Mouse (Mus musculus) neutrophil, adult 5-6 weeks (primary cell): ENCODE results near the gene Fam181a. TPM values are rescaled to one million over a fixed set of nuclear protein-coding genes. Genes with fewer than 3 reads are reported as not detected.

ENCODE experiments used
- ATAC-seq: fragments of 151-379, 151-347 bp; 2 replicates; pipeline ENCODE4 v1.8.0; 2017; ENCODE audit warnings: mild to moderate bottlenecking, moderate TSS enrichment; ENCODE audit not compliant: insufficient number of reproducible peaks, poor library complexity, low FRiP score, severe bottlenecking; ENCODE audit errors: extremely low read depth
- total RNA-seq: library from RNA; stranded (forward); fragments of 200-1000 nt; gene quantifications from 2 replicates; pipeline ENCODE4 v1.2.3, GENCODE M21; 2017

Fam181a gene
- total RNA-seq, 1 experiment from 2014 or later: not detected

DNA sequence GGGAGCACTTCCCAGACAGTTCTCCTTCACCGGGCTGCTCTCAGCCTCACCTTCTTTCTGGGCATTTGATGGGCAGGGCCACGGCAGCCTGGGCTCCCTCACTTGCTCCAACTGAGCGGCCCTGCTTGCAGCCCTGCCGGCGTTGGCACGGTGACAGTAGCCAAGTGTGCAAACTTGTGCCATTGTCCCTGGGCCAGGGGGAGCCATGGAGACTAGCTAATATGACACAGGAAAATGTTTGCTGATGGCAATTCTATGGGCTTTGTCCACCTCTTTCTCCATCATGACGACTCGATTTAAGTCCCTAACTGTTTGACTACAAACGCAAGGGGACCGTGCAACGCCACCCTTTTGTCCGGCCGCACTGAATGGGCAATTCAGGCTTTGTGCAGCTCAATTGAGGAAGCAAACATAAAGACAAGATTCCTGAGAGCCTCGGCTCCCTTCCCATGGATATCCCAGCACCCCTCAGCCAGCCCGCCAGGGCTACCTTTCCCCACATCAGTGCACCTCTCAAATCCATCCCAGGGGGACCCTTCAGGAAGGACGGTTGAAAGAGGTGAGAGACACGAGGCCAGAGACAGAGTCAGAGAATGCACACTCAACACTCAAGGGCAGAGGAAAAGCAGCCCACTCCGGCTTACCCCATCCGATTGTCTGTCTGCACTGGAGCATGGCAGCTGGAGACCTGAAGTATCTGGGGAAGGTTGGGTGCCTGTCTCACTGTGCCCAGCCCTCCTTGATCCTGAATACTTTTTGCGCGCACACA lies 3.3 kb downstream of the Fam181a start:
- no peak for ATAC-seq

DNA sequence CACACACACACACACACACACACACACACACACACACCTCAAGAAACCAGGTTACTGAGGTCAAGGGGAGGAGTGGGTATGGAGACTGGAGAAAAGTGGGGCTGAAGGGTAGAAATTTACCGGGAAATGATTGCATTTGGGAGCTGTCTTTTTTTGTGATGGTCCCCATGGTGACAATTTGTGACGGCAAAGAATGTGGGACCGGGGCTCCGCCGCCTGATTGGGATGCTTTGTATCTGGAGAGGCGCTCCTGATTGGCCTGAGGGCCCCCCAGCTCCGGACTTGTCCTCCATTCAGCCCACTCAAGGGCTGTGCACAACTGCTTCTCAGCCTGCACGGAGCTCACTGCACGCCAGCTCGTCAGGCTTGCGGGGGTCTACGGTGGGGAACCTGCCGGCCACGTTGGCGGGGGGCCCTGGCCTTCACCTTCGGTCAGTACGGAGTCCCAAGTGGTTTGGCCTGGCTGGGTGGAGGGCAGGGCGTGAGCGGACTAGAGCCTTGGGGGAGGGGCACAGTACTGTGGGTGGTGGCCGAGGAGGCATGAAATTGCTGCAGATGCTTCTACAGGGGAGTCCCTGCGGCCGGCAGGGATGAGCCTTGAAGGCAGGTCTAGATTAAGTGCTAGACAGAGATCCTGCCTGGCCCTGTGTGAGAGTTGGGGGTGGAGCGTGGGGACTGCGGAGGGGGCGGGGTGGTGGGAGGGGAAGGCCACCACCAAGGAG lies 4.0 kb downstream of the Fam181a start:
- no peak for ATAC-seq

- ATAC-seq: no peak
Observed at GRCm38 (mm10) chr12:103315831-103316545, 5.2 kb downstream of the Fam181a start.

DNA sequence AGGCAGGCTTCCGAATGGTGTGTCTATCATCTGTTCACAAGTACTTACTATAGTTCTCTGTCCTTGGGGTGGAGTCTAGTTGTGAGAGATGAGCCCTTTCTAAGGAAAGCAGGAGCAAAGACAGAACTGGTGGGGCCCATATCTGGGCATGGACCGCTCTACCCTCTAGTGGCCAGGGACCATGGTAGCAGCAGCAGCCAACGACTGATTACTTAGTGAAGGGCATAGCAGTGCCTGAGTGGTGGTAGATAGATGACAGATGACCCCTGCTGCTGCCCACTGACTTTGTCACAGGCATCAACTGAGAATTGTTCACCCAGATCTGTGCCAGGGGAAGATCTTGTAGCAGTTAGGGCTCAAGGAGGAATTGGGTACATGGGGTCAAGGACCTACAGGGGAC lies 12.0 kb downstream of the Fam181a start:
- peak; percentile 27; the same call in 1 of the 2 replicates for ATAC-seq

GRCm38 (mm10) chr12:103325156-103325857 lies 14.5 kb downstream of the Fam181a start:
- ATAC-seq: peak; percentile 94

DNA sequence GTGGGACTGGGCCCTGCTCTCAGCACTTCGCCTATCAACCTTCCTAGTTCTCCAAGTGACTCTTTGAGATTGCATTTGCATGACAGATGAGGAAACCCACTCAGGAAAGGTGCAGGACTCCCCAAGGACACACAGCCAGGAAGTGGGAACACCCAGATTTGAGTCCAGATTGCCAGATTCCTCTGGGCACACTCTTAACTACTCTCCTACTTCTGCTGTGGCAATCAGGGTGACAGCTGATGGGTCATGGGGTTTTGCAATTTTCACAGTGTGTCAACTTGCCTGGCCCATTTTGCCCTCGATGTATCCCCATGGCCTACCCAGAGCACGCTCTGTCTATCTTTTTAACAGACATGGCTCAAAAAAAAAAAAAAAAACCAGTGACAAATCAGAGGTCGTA lies 15.8 kb downstream of the Fam181a start:
- no peak for ATAC-seq

- no peak for ATAC-seq
Observed at GRCm38 (mm10) chr12:103327107-103327506, 16.3 kb downstream of the Fam181a start.

DNA sequence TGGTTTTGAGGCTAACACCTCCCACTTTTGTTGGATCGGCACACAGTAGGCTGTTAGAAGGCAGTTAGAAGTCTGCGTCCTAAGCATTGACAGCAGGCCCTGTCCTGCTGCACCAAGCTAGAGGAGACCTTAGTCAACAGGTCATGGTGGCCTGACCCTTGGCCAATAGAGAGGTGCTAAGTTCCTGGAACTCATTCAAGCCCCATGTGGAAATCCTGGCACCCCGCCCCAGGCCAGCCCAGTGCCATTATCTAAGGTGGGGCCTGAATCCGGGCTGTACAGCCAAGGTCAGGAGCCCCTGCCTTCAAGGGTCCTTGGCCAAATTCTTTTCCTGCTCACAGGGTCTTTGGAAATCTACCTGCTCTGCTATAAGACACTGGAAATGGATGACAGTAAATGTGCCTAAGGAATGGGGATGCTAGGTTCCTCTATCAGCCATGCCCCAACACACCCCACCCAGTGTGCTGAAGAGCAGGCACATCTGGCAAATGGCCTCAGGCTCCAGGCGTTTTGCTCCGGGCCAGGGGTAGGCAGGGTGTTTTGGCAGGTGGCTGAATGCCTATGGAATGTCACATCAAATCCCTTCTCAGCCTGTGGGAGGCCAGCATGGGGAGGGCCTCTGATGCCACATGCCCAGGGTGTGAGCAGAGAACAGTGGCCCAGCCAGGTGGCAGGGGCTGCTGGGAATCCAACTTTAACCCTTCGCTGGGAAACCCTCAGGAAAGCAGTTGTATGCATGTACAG lies 17.8 kb downstream of the Fam181a start:
- ATAC-seq: no peak

DNA sequence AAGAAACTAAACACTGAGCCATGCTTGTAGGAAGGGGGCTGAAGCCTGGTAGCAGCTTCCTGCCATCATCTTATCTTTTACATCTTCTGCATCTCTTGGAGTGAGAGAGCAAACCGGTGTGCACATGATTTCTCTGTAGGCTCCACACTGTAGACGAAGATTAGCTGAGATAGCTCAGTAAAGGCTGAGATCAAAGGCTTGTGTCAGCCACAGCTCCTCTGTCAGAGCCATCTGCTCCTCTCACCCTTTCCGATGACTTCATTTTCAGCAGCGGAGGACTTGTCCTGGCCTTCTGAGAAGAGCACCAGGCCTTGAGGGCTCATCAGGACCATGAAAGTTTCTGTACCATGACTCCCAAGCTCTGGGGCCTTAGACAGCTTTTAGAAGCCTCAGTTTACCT lies 20.7 kb downstream of the Fam181a start:
- no peak for ATAC-seq

GRCm38 (mm10) chr12:103332879-103333278 lies 22.1 kb downstream of the Fam181a start:
- peak; percentile 83 for ATAC-seq

DNA sequence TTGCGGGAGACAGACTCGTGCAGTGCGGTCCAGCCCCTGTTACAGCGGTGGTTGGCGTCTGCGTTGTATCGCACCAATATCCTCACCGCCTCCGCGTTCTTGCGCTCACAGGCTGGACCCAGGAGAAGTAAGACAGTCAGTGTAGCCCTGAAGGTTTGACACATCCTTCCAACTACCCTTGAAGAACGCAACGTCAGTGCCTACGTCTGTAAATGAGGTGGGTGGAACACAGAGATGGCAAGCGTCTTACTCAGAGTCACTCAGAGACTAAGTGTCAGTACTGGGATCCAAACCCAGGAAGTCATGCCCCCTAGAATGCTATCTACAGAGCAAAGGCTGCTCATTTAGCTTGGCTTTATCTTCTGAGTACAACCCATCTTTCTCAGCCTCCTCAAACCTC lies 22.7 kb downstream of the Fam181a start:
- no peak for ATAC-seq

GRCm38 (mm10) chr12:103336766-103337165 lies 26.0 kb downstream of the Fam181a start:
- no peak for ATAC-seq

GRCm38 (mm10) chr12:103338162-103338798 lies 27.5 kb downstream of the Fam181a start:
- ATAC-seq: no peak

GRCm38 (mm10) chr12:103341212-103341611 lies 30.4 kb downstream of the Fam181a start:
- ATAC-seq: peak; percentile 80

DNA sequence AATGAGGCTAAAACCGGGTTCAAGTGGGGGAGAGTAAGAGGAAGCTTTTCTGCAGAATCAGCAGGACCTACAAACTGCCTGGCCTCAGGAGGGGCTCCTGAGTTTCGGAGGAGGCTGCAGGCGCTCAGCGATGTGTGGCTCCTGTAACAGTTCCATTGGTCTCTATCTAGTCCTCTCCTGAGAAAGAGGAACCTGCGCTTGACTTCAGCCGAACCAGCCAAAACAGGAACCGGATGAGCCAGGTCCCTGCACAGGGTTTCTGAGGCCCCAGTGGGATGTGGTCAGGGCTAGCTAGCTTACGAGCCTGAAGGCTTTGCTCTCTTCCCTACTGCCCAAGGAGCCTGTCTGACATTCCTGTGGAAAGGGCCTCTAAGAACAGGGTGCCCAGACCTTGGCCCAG lies 32.7 kb downstream of the Fam181a start:
- peak; percentile 82 for ATAC-seq

- no peak for ATAC-seq
Observed at GRCm38 (mm10) chr12:103344934-103345333, 34.2 kb downstream of the Fam181a start.

GRCm38 (mm10) chr12:103346945-103347344 lies 36.2 kb downstream of the Fam181a start:
- no peak for ATAC-seq

DNA sequence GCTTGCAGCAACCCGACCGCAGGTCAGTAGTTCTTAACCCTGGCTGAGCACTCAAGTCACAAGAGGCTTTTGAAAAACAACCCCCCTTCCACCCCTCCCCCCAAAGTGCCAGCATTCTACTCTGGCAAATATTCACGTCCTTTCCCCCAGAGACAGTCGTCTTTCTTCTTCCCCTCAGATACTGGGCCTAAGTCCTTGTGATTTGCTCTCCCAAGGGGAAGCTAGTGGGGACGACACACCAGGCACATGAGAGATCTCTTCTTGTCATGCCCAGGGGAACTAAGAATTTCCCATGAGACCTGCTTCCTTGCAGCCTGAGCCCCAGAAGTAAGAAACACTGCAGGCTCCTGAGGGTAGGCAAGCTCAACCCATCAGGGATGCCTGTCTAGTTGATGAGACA lies 36.6 kb downstream of the Fam181a start:
- no peak for ATAC-seq
